Mouse (Mus musculus) lung, postnatal 0 days (tissue): ENCODE results near the gene Slc4a1.

ENCODE experiments used
- CTCF ChIP-seq: IDR thresholded peaks from 2 replicates; pipeline ENCODE4 v1.5.1; 2016; ENCODE audit warnings: antibody characterized with exemption, mild to moderate bottlenecking
- EP300 ChIP-seq: IDR thresholded peaks from 2 replicates; pipeline ENCODE4 v1.6.1; 2016; ENCODE audit warnings: antibody characterized with exemption, mild to moderate bottlenecking, control low read depth

- TF ChIP-seq CTCF, result no peak
- TF ChIP-seq EP300, result no peak
Measured at GRCm38 (mm10) chr11:102406401-102406800, 40.4 kb upstream of the Slc4a1 start.
